Mouse (Mus musculus) neural tube, embryonic 12.5 days (tissue): ENCODE data around the gene Neu1. TPM values are rescaled to one million over a fixed set of nuclear protein-coding genes. Genes with fewer than 3 reads are reported as not detected.
"Not testable (repeated sequence)": the region's sequence is repeated elsewhere in the genome, so short reads cannot be mapped to it uniquely, and the experiment has no call there.

Source experiments
- ATAC-seq: fragments of 200-750 bp; cut with Nextera tagmentation; 2 replicates; pipeline ENCODE4 v1.8.0; 2017; ENCODE audit warnings: low read depth, mild to moderate bottlenecking, moderate TSS enrichment, moderate library complexity; ENCODE audit not compliant: low FRiP score
- H3K27ac ChIP-seq: fragments of 300-500 bp; sonication (generic); 2 replicates; pipeline ENCODE4 v1.5.1; 2016
- H3K27me3 ChIP-seq: fragments of 300-500 bp; sonication (generic); replicated peaks from 2 replicates; pipeline ENCODE4 v1.6.1; 2016; ENCODE audit warnings: mild to moderate bottlenecking
- H3K36me3 ChIP-seq: fragments of 300-500 bp; sonication (generic); 2 replicates; pipeline ENCODE4 v1.6.1; 2016; ENCODE audit warnings: mild to moderate bottlenecking
- H3K4me1 ChIP-seq: fragments of 300-500 bp; sonication (generic); 2 replicates; pipeline ENCODE4 v1.6.1; 2016
- H3K4me2 ChIP-seq: fragments of 300-500 bp; sonication (generic); replicated peaks from 2 replicates; pipeline ENCODE4 v1.6.1; 2016; ENCODE audit warnings: mild to moderate bottlenecking
- H3K4me3 ChIP-seq: fragments of 300-500 bp; sonication (generic); 2 replicates; pipeline ENCODE4 v1.5.1; 2016
- H3K9ac ChIP-seq: fragments of 300-500 bp; sonication (generic); 2 replicates; pipeline ENCODE4 v1.6.1; 2016; ENCODE audit warnings: mild to moderate bottlenecking
- H3K9me3 ChIP-seq: fragments of 300-500 bp; sonication (generic); 2 replicates; pipeline ENCODE4 v1.6.1; 2016; ENCODE audit warnings: mild to moderate bottlenecking
- WGBS: fragments of 180-500 bp; shearing (Covaris S2); methylation state at CpG from one replicate; pipeline ENCODE4 v1.1.7; 2016; 5-methylcytosine and 5-hydroxymethylcytosine counted together
- polyA plus RNA-seq: library from polyadenylated mRNA; unstranded; fragments of >200 nt; fragmentation: Nextera tagmentation; extraction: Ambion mirVana; gene quantifications from 2 replicates; pipeline ENCODE4 v1.2.1, GENCODE M21; 2016

Gene Neu1
- polyA plus RNA-seq, 1 experiment from 2014 or later = 24.4 TPM

- H3K9me3 ChIP-seq = no peaks in the 10 kb centered on the region
- peak overlapping the region; percentile 70 for H3K4me3 ChIP-seq
- peaks cover 9% of the 10 kb centered on the region; the same call in 1 of the 2 replicates for H3K4me1 ChIP-seq
- peak overlapping the region; percentile 75 for H3K27ac ChIP-seq
- peak; percentile 85 for ATAC-seq
- peaks cover 15% of the 10 kb centered on the region for H3K27me3 ChIP-seq
- peak overlapping the region; percentile 93 for H3K9ac ChIP-seq
- peak overlapping the region; percentile 84 for H3K4me2 ChIP-seq
- H3K36me3 ChIP-seq = peaks cover 18% of the 10 kb centered on the region
- WGBS = under 1% methylated on average over 23 of the region's 23 CpGs
Measured at GRCm38 (mm10) chr17:34952378-34953040, 21.5 kb downstream of the Neu1 start.

- WGBS = 93% methylated on average over 3 of the region's 3 CpGs
- H3K36me3 ChIP-seq = peaks cover 18% of the 10 kb centered on the region
- no peak overlapping the region for H3K27ac ChIP-seq
- H3K4me1 ChIP-seq = peaks cover 9% of the 10 kb centered on the region; the same call in 1 of the 2 replicates
- H3K9me3 ChIP-seq = no peaks in the 10 kb centered on the region
- peaks cover 15% of the 10 kb centered on the region for H3K27me3 ChIP-seq
- H3K4me3 ChIP-seq = no peak overlapping the region
- peak overlapping the region; percentile 84 for H3K4me2 ChIP-seq
- H3K9ac ChIP-seq = no peak overlapping the region
- ATAC-seq = no peak
Measured at GRCm38 (mm10) chr17:34953258-34953657, 22.2 kb downstream of the Neu1 start.

- Histone ChIP-seq H3K4me2 (no peak overlapping the region), H3K9me3 (no peaks in the 10 kb centered on the region), H3K4me3 (no peak overlapping the region), H3K9ac (no peak overlapping the region), H3K27me3 (peaks cover 15% of the 10 kb centered on the region), H3K36me3 (peaks cover 18% of the 10 kb centered on the region), H3K4me1 (peaks cover 9% of the 10 kb centered on the region; the same call in 1 of the 2 replicates), H3K27ac (no peak overlapping the region)
- no peak for ATAC-seq
- WGBS = 94% methylated on average over 4 of the region's 4 CpGs
Measured at GRCm38 (mm10) chr17:34953904-34954303, 22.9 kb downstream of the Neu1 start.

DNA sequence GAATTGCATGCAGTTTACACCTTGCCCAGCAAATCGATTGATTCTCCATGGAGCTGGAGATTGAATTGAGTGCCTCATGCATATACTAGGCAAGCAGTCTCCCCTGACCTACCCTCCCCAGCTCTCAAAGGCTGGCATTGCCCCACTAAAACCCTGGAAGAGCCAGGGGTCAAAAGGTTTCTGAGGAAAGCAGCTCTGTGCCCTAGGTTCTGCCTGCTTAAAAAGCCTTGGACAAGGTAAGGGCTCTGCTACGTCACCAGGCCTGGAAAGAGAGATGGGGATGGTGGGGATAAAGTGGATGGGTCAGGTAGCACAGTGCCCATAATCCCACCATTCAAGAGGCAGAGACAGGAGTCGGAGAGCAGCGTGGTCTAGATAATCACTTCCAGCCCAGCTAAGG, 23.8 kb downstream of the Neu1 start:
- H3K4me2 ChIP-seq = no peak overlapping the region
- peaks cover 15% of the 10 kb centered on the region for H3K27me3 ChIP-seq
- WGBS = 82% methylated on average over 4 of the region's 4 CpGs

GRCm38 (mm10) chr17:34955884-34956283, 24.8 kb downstream of the Neu1 start:
- H3K9ac ChIP-seq = no peak overlapping the region
- no peak overlapping the region for H3K27ac ChIP-seq
- H3K4me1 ChIP-seq = peaks cover 10% of the 10 kb centered on the region
- H3K4me2 ChIP-seq = no peak overlapping the region
- H3K36me3 ChIP-seq = peaks cover 1% of the 10 kb centered on the region
- whole genome bisulfite sequencing = 84% methylated on average over 3 of the region's 3 CpGs
- H3K4me3 ChIP-seq = no peak overlapping the region
- H3K9me3 ChIP-seq = no peaks in the 10 kb centered on the region
- peaks cover 15% of the 10 kb centered on the region for H3K27me3 ChIP-seq
- ATAC-seq = no peak

More for the DNA sequence above, 23.8 kb downstream of the Neu1 start:
- Histone ChIP-seq H3K4me1 (peaks cover 14% of the 10 kb centered on the region), H3K9ac (no peak overlapping the region), H3K27ac (no peak overlapping the region), H3K4me3 (no peak overlapping the region), H3K36me3 (peaks cover 12% of the 10 kb centered on the region), H3K9me3 (no peaks in the 10 kb centered on the region)
- no peak for ATAC-seq

DNA sequence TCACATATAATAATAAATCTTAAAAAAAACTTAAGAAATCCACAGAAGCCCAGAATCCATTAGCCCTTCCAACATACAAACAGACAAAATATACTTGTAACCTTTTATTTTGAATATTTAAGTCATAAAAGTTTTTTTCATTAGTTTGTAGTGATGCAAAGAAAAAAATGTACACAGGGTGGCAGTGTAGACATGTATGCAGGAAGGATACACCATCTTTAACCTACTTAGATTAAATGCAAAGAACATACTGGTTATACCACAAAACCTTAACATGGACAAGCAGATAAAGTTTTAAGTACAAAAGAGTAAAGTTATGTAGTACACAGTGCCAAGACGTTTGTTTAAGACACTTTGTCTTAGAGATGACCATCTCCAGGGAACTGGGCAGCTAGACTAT, 25.3 kb downstream of the Neu1 start:
- ATAC-seq = no peak

DNA sequence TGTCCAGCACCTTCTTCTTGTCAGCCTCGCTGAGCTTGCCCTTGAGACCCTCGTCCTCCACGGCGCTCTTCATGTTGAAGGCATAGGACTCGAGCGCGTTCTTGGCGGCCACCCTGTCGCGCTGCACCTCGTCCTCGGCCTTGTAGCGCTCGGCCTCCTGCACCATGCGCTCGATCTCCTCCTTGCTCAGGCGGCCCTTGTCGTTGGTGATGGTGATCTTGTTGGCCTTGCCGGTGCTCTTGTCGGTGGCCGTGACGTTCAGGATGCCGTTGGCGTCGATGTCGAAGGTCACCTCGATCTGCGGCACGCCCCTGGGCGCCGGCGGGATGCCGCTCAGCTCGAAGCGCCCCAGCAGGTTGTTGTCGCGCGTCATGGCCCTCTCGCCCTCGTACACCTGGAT, 26.2 kb downstream of the Neu1 start:
- peaks cover 20% of the 10 kb centered on the region for H3K27me3 ChIP-seq
- not testable (repeated sequence) for H3K4me1 ChIP-seq, H3K9ac ChIP-seq, H3K4me3 ChIP-seq, H3K9me3 ChIP-seq, ATAC-seq, H3K27ac ChIP-seq, H3K4me2 ChIP-seq, H3K36me3 ChIP-seq
- WGBS = 19% methylated on average over 35 of the region's 40 CpGs

More for the DNA sequence above, 25.3 kb downstream of the Neu1 start:
- H3K9ac ChIP-seq = no peak overlapping the region
- H3K27ac ChIP-seq = no peak overlapping the region
- WGBS = 57% methylated on average over 1 of the region's 1 CpGs
- no peak overlapping the region for H3K4me2 ChIP-seq
- H3K27me3 ChIP-seq = peaks cover 19% of the 10 kb centered on the region
- no peak overlapping the region for H3K4me3 ChIP-seq
- no peaks in the 10 kb centered on the region for H3K9me3 ChIP-seq
- H3K4me1 ChIP-seq = peaks cover 9% of the 10 kb centered on the region
- no peaks in the 10 kb centered on the region; the same call in 1 of the 2 replicates for H3K36me3 ChIP-seq

- not testable (repeated sequence) for H3K9ac ChIP-seq, H3K36me3 ChIP-seq, H3K9me3 ChIP-seq, ATAC-seq, H3K4me2 ChIP-seq, H3K4me1 ChIP-seq, H3K27ac ChIP-seq, H3K4me3 ChIP-seq
- peaks cover 20% of the 10 kb centered on the region for H3K27me3 ChIP-seq
- WGBS = 36% methylated on average over 26 of the region's 40 CpGs
Measured at GRCm38 (mm10) chr17:34957966-34958365, 26.9 kb downstream of the Neu1 start.

DNA sequence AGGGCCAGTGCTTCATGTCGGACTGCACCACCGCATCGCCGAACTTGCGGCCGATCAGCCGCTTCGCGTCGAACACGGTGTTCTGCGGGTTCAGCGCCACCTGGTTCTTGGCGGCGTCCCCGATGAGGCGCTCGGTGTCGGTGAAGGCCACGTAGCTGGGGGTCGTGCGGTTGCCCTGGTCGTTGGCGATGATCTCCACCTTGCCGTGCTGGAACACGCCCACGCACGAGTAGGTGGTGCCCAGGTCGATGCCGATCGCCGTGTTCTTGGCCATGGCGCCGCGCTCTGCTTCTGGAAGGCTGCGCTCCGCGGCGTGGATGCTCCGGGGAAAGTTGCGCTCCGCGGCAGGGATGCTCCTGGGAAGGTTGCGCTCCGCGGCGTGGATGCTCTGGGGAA, 27.7 kb downstream of the Neu1 start:
- not testable (repeated sequence) for H3K9ac ChIP-seq, H3K9me3 ChIP-seq, H3K27ac ChIP-seq, H3K4me1 ChIP-seq, H3K36me3 ChIP-seq
- H3K4me2 ChIP-seq = peak overlapping the region; percentile 78
- peak overlapping the region; percentile 40 for H3K4me3 ChIP-seq
- peaks cover 20% of the 10 kb centered on the region for H3K27me3 ChIP-seq
- ATAC-seq = peak; percentile 71
- 3% methylated on average over 33 of the region's 47 CpGs for WGBS

GRCm38 (mm10) chr17:34959130-34959778, 28.2 kb downstream of the Neu1 start, which contains the start of gene Hspa1b:
Gene Hspa1b, minus strand, starts transcription at chr17:34959238.
- under 1% methylated on average over 32 of the region's 32 CpGs for WGBS
- H3K9ac ChIP-seq = 0 out of 2 replicates have a peak within 1 kb of the TSS, but pooled peaks have one; percentile 33
- not testable (repeated sequence) for H3K27ac ChIP-seq, H3K36me3 ChIP-seq, H3K4me1 ChIP-seq, H3K9me3 ChIP-seq
- peak within 1 kb of the TSS; percentile 78 for H3K4me2 ChIP-seq
- peak within 1 kb of the TSS; percentile 40 for H3K4me3 ChIP-seq
- ATAC-seq = peak; percentile 95
- H3K27me3 ChIP-seq = peaks cover 20% of the 10 kb centered on the region

- H3K27ac ChIP-seq = no peak overlapping the region
- H3K27me3 ChIP-seq = peaks cover 17% of the 10 kb centered on the region
- 0 out of 2 replicates have a peak overlapping the region, but pooled peaks have one; percentile 33 for H3K9ac ChIP-seq
- no peaks in the 10 kb centered on the region for H3K36me3 ChIP-seq
- peak overlapping the region; percentile 40 for H3K4me3 ChIP-seq
- no peaks in the 10 kb centered on the region for H3K9me3 ChIP-seq
- WGBS = 16% methylated on average over 12 of the region's 12 CpGs
- ATAC-seq = no peak
- H3K4me2 ChIP-seq = peak overlapping the region; percentile 78
- peaks cover 9% of the 10 kb centered on the region for H3K4me1 ChIP-seq
Measured at GRCm38 (mm10) chr17:34959881-34960515, 28.9 kb downstream of the Neu1 start.

GRCm38 (mm10) chr17:34960702-34961493, 29.8 kb downstream of the Neu1 start:
- no peak for ATAC-seq
- H3K4me2 ChIP-seq = no peak overlapping the region
- no peaks in the 10 kb centered on the region for H3K9me3 ChIP-seq
- no peak overlapping the region for H3K4me3 ChIP-seq
- no peak overlapping the region for H3K27ac ChIP-seq
- peaks cover 9% of the 10 kb centered on the region for H3K4me1 ChIP-seq
- H3K27me3 ChIP-seq = peaks cover 8% of the 10 kb centered on the region
- H3K36me3 ChIP-seq = no peaks in the 10 kb centered on the region
- no peak overlapping the region for H3K9ac ChIP-seq
